Mouse (Mus musculus): ENCODE measurements around the gene Syt5. TPM values are rescaled to one million over a fixed set of nuclear protein-coding genes. Genes with fewer than 3 reads are reported as not detected.

Gene Syt5
- polyA plus RNA-seq, 1 experiment = 0.22 TPM

DNA sequence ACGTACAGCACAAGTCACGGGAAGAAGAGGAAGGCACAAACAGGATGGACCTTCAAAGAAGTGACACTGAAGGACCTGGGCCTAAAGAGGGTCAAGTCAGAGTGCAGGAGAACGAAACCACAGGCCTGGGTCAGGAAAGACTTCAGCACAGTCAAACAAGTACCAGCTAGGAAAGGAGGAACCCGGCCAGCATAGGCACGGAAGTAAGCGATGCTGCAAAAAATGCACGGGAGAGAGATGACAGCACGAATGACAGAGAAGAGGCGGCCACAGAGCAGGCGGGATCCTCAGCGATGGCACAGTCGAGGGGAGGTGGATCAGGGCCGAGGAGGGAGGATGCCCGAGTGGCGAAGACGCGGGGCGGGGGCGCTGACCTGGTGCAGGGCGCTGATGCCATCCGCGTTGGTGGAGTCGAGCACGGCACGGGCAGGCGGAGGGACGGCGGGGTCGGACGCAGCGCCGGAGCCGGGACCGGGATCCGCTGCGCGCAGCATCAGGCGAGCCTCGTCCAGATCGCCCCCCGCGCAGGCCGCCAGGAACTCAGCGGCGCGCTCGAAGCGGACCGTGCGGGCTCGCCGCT, 46.4 kb downstream of the Syt5 start:
- TF ChIP-seq POLR2A (IDR thresholded peaks at IDR 0.05; ENCODE audit: insufficient read length, low read depth) = peak; percentile 18
- TF ChIP-seq E2F4 (IDR thresholded peaks at IDR 0.05; ENCODE audit: insufficient read depth) = no peak
- TF ChIP-seq MYOD1 (IDR thresholded peaks at IDR 0.05; ENCODE audit: control insufficient read depth in 1 of 3, insufficient read length in 2 of 3, low read depth in 2 of 3) = no peak
- no peak for TF ChIP-seq TCF12 (IDR thresholded peaks at IDR 0.05; ENCODE audit: insufficient read depth, poor library complexity, severe bottlenecking)
- TF ChIP-seq SRF (IDR thresholded peaks at IDR 0.05; ENCODE audit: control insufficient read depth, insufficient read length, low read depth) = no peak
- TF ChIP-seq MYOG (IDR thresholded peaks at IDR 0.05; ENCODE audit: control insufficient read depth in 1 of 3, insufficient read depth in 1 of 3, insufficient read length in 2 of 3, low read depth in 2 of 3) = peak in 1 of 3 experiments; percentile 20
- H3K4me3 ChIP-seq = peak overlapping the region; percentile 53
- peak overlapping the region; percentile 76 for H3ac ChIP-seq (ENCODE audit: control insufficient read depth, insufficient read length)
- peaks cover 50% of the 10 kb centered on the region for H3K79me2 ChIP-seq (ENCODE audit: control insufficient read depth, insufficient read depth)
- H3K27me3 ChIP-seq (ENCODE audit: control insufficient read depth, insufficient read depth, insufficient read length) = no peaks in the 10 kb centered on the region
- peaks cover 8% of the 10 kb centered on the region for H3K36me3 ChIP-seq (ENCODE audit: control insufficient read depth, insufficient read depth)
- H3K4me2 ChIP-seq (ENCODE audit: low read depth) = peak overlapping the region; percentile 68

DNA sequence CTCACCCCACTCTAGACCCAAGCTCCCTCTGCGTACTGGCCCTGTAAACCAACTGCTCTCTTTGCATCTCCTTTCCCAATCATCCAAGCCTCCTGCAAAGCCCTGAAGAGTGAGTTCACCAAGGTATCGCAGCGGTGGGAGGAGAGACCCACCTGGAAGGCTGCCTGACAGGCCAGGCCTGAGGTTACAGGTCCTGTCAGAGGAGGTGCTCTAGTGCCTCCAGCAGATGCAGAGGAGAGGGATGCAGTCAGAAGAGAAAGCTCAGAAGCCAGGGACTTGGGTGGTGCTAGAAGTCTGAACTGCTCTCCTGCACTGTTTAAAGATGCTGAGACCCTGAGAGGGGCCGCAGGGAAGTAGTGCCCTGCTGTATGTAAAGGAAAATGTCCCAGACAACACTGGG, 48.3 kb downstream of the Syt5 start:
- Histone ChIP-seq H3K4me2 (ENCODE audit: low read depth) (no peak overlapping the region), H3K4me3 (no peak overlapping the region), H3K79me2 (ENCODE audit: control insufficient read depth, insufficient read depth) (peaks cover 65% of the 10 kb centered on the region), H3ac (ENCODE audit: control insufficient read depth, insufficient read length) (no peak overlapping the region), H3K27me3 (ENCODE audit: control insufficient read depth, insufficient read depth, insufficient read length) (no peaks in the 10 kb centered on the region), H3K36me3 (ENCODE audit: control insufficient read depth, insufficient read depth) (peaks cover 12% of the 10 kb centered on the region)
- no peak for TF ChIP-seq CEBPB (IDR thresholded peaks at IDR 0.05; ENCODE audit: insufficient read depth, poor library complexity, severe bottlenecking)
- TF ChIP-seq E2F4 (IDR thresholded peaks at IDR 0.05; ENCODE audit: insufficient read depth) = no peak
- TF ChIP-seq POLR2AphosphoS2 (IDR thresholded peaks at IDR 0.05; ENCODE audit: insufficient read length, low read depth) = no peak
- no peak for TF ChIP-seq POLR2A (IDR thresholded peaks at IDR 0.05; ENCODE audit: insufficient read length, low read depth)
- TF ChIP-seq TCF3 (IDR thresholded peaks at IDR 0.05; ENCODE audit: insufficient read length, low read depth) = no peak
- no peak for TF ChIP-seq REST (IDR thresholded peaks at IDR 0.05; ENCODE audit: insufficient read depth, insufficient read length)
- no peak for TF ChIP-seq MYOD1 (IDR thresholded peaks at IDR 0.05; ENCODE audit: control insufficient read depth in 1 of 3, insufficient read length in 2 of 3, low read depth in 2 of 3)
- TF ChIP-seq USF1 (IDR thresholded peaks at IDR 0.05; ENCODE audit: low read depth) = no peak
- no peak for TF ChIP-seq SRF (IDR thresholded peaks at IDR 0.05; ENCODE audit: control insufficient read depth, insufficient read length, low read depth)
- no peak for TF ChIP-seq MYOG (IDR thresholded peaks at IDR 0.05; ENCODE audit: control insufficient read depth in 1 of 3, insufficient read depth in 1 of 3, insufficient read length in 2 of 3, low read depth in 2 of 3)
- no peak for TF ChIP-seq TCF12 (IDR thresholded peaks at IDR 0.05; ENCODE audit: insufficient read depth, poor library complexity, severe bottlenecking)
- TF ChIP-seq MAX (IDR thresholded peaks at IDR 0.05; ENCODE audit: low read depth) = no peak

DNA sequence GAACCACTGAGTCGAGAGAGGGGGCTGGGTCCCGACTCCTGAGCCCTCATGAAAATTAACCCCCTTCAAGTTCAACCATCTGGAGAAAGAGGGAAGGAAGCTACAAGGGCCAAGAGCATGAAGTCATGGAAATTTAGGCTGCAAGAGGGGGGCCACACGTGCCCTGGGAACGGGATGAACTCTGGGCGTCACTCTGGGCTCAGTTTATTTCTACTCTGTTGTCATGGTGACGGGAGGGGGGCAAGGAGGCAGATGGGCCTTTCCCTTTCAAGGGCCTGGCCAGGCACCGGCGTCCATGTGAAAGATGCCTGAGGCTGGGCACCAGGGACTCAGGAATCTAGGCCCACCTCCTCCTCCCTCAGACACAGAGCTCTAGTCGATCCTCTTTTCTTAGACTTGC, 49.1 kb downstream of the Syt5 start:
- TF ChIP-seq TCF12 (IDR thresholded peaks at IDR 0.05; ENCODE audit: insufficient read depth, poor library complexity, severe bottlenecking) (no peak), MYOG (IDR thresholded peaks at IDR 0.05; ENCODE audit: control insufficient read depth in 1 of 3, insufficient read depth in 1 of 3, insufficient read length in 2 of 3, low read depth in 2 of 3) (no peak), E2F4 (IDR thresholded peaks at IDR 0.05; ENCODE audit: insufficient read depth) (no peak), TCF3 (IDR thresholded peaks at IDR 0.05; ENCODE audit: insufficient read length, low read depth) (no peak), MAX (IDR thresholded peaks at IDR 0.05; ENCODE audit: low read depth) (no peak), POLR2AphosphoS2 (IDR thresholded peaks at IDR 0.05; ENCODE audit: insufficient read length, low read depth) (no peak), USF1 (IDR thresholded peaks at IDR 0.05; ENCODE audit: low read depth) (no peak), REST (IDR thresholded peaks at IDR 0.05; ENCODE audit: insufficient read depth, insufficient read length) (no peak), MYOD1 (IDR thresholded peaks at IDR 0.05; ENCODE audit: control insufficient read depth in 1 of 3, insufficient read length in 2 of 3, low read depth in 2 of 3) (no peak), CEBPB (IDR thresholded peaks at IDR 0.05; ENCODE audit: insufficient read depth, poor library complexity, severe bottlenecking) (no peak)
- H3K27me3 ChIP-seq (ENCODE audit: control insufficient read depth, insufficient read depth, insufficient read length) = no peaks in the 10 kb centered on the region
- H3K79me2 ChIP-seq (ENCODE audit: control insufficient read depth, insufficient read depth) = peaks cover 70% of the 10 kb centered on the region
- H3K36me3 ChIP-seq (ENCODE audit: control insufficient read depth, insufficient read depth) = peaks cover 12% of the 10 kb centered on the region
- no peak overlapping the region for H3ac ChIP-seq (ENCODE audit: control insufficient read depth, insufficient read length)
- no peak overlapping the region for H3K4me2 ChIP-seq (ENCODE audit: low read depth)
- H3K4me3 ChIP-seq = no peak overlapping the region

GRCm38 (mm10) chr7:4497271-4497903, 50.0 kb downstream of the Syt5 start:
- H3K27me3 ChIP-seq (ENCODE audit: control insufficient read depth, insufficient read depth, insufficient read length) = no peaks in the 10 kb centered on the region
- no peak overlapping the region for H3K4me2 ChIP-seq (ENCODE audit: low read depth)
- no peak overlapping the region for H3K4me3 ChIP-seq
- TF ChIP-seq SRF (IDR thresholded peaks at IDR 0.05; ENCODE audit: control insufficient read depth, insufficient read length, low read depth) (no peak), MYOD1 (IDR thresholded peaks at IDR 0.05; ENCODE audit: control insufficient read depth in 1 of 3, insufficient read length in 2 of 3, low read depth in 2 of 3) (no peak), MAX (IDR thresholded peaks at IDR 0.05; ENCODE audit: low read depth) (no peak), TCF3 (IDR thresholded peaks at IDR 0.05; ENCODE audit: insufficient read length, low read depth) (no peak), REST (IDR thresholded peaks at IDR 0.05; ENCODE audit: insufficient read depth, insufficient read length) (no peak), TCF12 (IDR thresholded peaks at IDR 0.05; ENCODE audit: insufficient read depth, poor library complexity, severe bottlenecking) (no peak), POLR2A (IDR thresholded peaks at IDR 0.05; ENCODE audit: insufficient read length, low read depth) (no peak), MYOG (IDR thresholded peaks at IDR 0.05; ENCODE audit: control insufficient read depth in 1 of 3, insufficient read depth in 1 of 3, insufficient read length in 2 of 3, low read depth in 2 of 3) (no peak), CEBPB (IDR thresholded peaks at IDR 0.05; ENCODE audit: insufficient read depth, poor library complexity, severe bottlenecking) (no peak), USF1 (IDR thresholded peaks at IDR 0.05; ENCODE audit: low read depth) (no peak), POLR2AphosphoS2 (IDR thresholded peaks at IDR 0.05; ENCODE audit: insufficient read length, low read depth) (no peak), E2F4 (IDR thresholded peaks at IDR 0.05; ENCODE audit: insufficient read depth) (no peak)
- peaks cover 79% of the 10 kb centered on the region for H3K79me2 ChIP-seq (ENCODE audit: control insufficient read depth, insufficient read depth)
- H3K36me3 ChIP-seq (ENCODE audit: control insufficient read depth, insufficient read depth) = peaks cover 12% of the 10 kb centered on the region
- H3ac ChIP-seq (ENCODE audit: control insufficient read depth, insufficient read length) = no peak overlapping the region
